Comparison of ENCODE assay signal across 8 mouse cellular contexts in the genomic region with DNA sequence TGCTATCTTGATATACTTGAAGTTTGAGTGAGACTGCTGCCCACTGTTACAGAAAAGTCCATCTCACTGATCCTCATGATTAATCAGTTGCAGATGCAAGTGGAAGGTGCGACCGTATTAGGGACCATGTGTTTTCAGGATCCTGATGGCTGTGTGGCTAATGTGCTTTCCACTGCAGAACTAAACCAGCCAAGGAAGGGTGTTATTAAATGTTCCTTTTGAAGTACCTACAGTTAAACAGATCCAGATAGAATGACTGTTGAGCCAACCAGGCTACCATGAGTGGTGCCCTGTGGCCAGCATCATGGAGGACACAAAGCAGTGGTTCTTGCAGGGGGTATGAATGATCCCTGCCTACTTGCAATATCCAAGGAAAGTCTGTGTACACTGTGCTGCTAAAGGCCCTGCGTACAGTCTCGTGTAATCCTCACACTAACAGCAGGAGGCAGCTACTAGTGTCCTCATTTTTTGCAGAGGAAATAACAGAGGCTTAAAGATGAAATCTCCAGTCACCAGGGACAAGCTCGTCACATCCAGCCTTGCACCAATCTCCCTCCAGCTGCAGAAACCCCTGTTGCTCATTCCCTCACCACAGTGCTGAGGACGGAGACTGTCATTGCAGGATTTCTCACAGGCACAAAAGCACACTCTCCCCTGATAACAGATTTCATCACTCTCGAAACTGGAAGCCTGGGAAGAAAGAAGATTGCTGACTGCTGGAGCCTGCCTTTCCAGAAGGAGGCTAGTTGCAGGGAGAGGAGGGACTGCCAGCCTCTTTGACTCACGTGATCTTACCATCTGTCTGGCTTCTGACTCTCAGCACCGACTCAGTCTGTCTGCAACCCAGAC. TPM values are rescaled to one million over a fixed set of nuclear protein-coding genes. Genes with fewer than 3 reads are reported as not detected.
DNase-seq lines count a peak whose midpoint lies in the region; ATAC-seq and TF ChIP-seq lines count a peak whose summit lies in the region.

No protein-coding gene starts in this region.

- H3K4me2 ChIP-seq in midbrain, embryonic 14.5 days (ENCODE audit: low read length) = peak overlapping the region; percentile 0; the same call in 1 of the 2 replicates

- 46% methylated on average over 9 of the region's 9 CpGs for WGBS in cerebellum, adult 2 months
- WGBS in midbrain, embryonic 14.5 days = 43% methylated on average over 9 of the region's 9 CpGs

- 0 out of 2 replicates have a peak, but pooled peaks have one; percentile 37 for ATAC-seq in midbrain, embryonic 14.5 days (ENCODE audit: low FRiP score, low TSS enrichment)

- H3K4me1 ChIP-seq in cerebellum, adult 2 months (ENCODE audit: control insufficient read depth, insufficient read depth, low read length) = peaks cover 9% of the 10 kb centered on the region
- peaks cover 22% of the 10 kb centered on the region for H3K4me1 ChIP-seq in midbrain, embryonic 14.5 days (ENCODE audit: control insufficient read depth, insufficient read depth, low read length)

- H3K9me3 ChIP-seq in midbrain, embryonic 14.5 days (ENCODE audit: control insufficient read depth, low read length) = no peaks in the 10 kb centered on the region

- no peaks in the 10 kb centered on the region for H3K36me3 ChIP-seq in midbrain, embryonic 14.5 days (ENCODE audit: control insufficient read depth, insufficient read depth, low read length)

- H3K9ac ChIP-seq in midbrain, embryonic 14.5 days (replicated peaks; ENCODE audit: low read length) = no peak overlapping the region

- peak; percentile 49 for DNase-seq in adrenal gland, adult 2 months
- DNase-seq in adrenal gland, adult 18-20 months (ENCODE audit: low spot score in 2 of 2) = no peak
- peak; percentile 48 to 73 for DNase-seq in cerebellum, adult 2 months
- peak; percentile 49 for DNase-seq in heart, adult 8-10 months (ENCODE audit: low spot score)
- peak; percentile 30 to 66 for DNase-seq in layer of hippocampus, adult 2 months (ENCODE audit: low spot score in 2 of 2)
- DNase-seq in midbrain, embryonic 14.5 days = peak; percentile 56
- no peak for DNase-seq in spleen, adult 12 weeks (ENCODE audit: low spot score)
- no peak for DNase-seq in urinary bladder, postnatal 10 days (ENCODE audit: low spot score)

- H3K27ac ChIP-seq in cerebellum, adult 2 months (ENCODE audit: insufficient read depth, low read length) = no peak overlapping the region
- H3K27ac ChIP-seq in layer of hippocampus, adult 2 months = peak overlapping the region; percentile 78
- H3K27ac ChIP-seq in midbrain, embryonic 14.5 days (replicated peaks; ENCODE audit: low read depth, low read length) = peak overlapping the region; percentile 14

- H3K4me3 ChIP-seq in cerebellum, adult 2 months (replicated peaks; ENCODE audit: insufficient read depth, low read depth, low read length) = no peak overlapping the region
- no peak overlapping the region for H3K4me3 ChIP-seq in layer of hippocampus, adult 2 months
- no peak overlapping the region for H3K4me3 ChIP-seq in midbrain, embryonic 14.5 days (replicated peaks; ENCODE audit: low read depth, low read length)

- no peaks in the 10 kb centered on the region for H3K27me3 ChIP-seq in cerebellum, adult 2 months (ENCODE audit: control insufficient read depth, insufficient read depth, low read length)
- no peaks in the 10 kb centered on the region for H3K27me3 ChIP-seq in midbrain, embryonic 14.5 days (ENCODE audit: control insufficient read depth, insufficient read depth, low read length)

- TF ChIP-seq CTCF in cerebellum, adult 2 months (IDR thresholded peaks at IDR 0.05; ENCODE audit: borderline replicate concordance, insufficient read depth, low read depth, low read length) = no peak
- no peak for TF ChIP-seq CTCF in layer of hippocampus, adult 2 months (conservative IDR thresholded peaks at IDR 0.05)

- no peak for TF ChIP-seq POLR2A in cerebellum, adult 2 months (IDR thresholded peaks at IDR 0.05; ENCODE audit: borderline replicate concordance, insufficient read depth, low read length)

RNA-seq across cellular contexts. Expression of gene Abtb2, which starts 25.9 kb away (rescaled TPM):
- 10 to 100 TPM in 1 of 2 experiments, 1 to 10 TPM in 1; 6.3 to 36.7 TPM for total RNA-seq in adrenal gland, adult 2 months (2021)
- 46.1 and 72.3 TPM in 2 replicates for polyA plus RNA-seq in adrenal gland, adult 2 months (2012; rRNA removed)
- 10 to 100 TPM; 17.3 to 74.9 TPM for total RNA-seq in adrenal gland, adult 18-20 months (2021)
- 14.9 and 16.0 TPM in 2 replicates for polyA plus RNA-seq in cerebellum, adult 2 months (2012; rRNA removed)
- 10 to 100 TPM; 22.9 to 27.5 (median 24.8) TPM for total RNA-seq in heart, adult 8-10 months (2022)
- total RNA-seq in layer of hippocampus, adult 2 months (2021) = 10 to 100 TPM in 1 of 2 experiments, 1 to 10 TPM in 1; 9.5 to 10.3 TPM
- 8.3 and 10.2 TPM in 2 replicates for polyA plus RNA-seq in midbrain, embryonic 14.5 days (2014; fragmentation: Nextera tagmentation; extraction: Ambion mirVana)

Comparison
In these comparisons a context has a peak if more than half of its experiments do, and no peak if none do; other contexts are left out.
1. DNase-seq: peak in adrenal gland, adult 2 months (single experiment), cerebellum, adult 2 months (2 of 2), heart, adult 8-10 months (single experiment), layer of hippocampus, adult 2 months (2 of 2) and midbrain, embryonic 14.5 days (single experiment); none in adrenal gland, adult 18-20 months (0 of 2), spleen, adult 12 weeks (single experiment) and urinary bladder, postnatal 10 days (single experiment).